Mouse (Mus musculus): ENCODE data around the gene Tmem51. TPM values are rescaled to one million over a fixed set of nuclear protein-coding genes. Genes with fewer than 3 reads are reported as not detected.

Gene Tmem51
- polyA plus RNA-seq, 1 experiment from 2014 or later, result 21.0 TPM

DNA sequence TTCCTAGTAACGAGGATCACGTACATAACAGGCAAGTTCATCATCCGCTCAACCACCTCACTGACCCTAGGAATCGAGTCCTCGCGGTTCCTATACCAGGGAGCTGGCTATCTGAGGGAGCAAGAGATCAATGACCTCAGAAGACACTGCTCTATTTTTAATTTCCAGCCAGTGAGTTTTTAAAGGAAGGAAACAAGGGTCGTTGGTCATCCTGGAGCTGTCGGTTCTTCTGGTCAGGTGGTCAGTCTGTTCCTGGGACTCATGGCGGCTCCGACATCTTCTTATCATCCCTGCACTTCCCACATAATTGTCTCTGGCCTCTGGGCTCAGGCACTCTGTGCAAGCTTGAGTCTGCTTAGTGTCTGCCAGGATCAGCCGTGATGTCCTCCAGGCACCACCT lies 10.3 kb upstream of the Tmem51 start:
- Histone ChIP-seq H3K27ac (peak overlapping the region; percentile 7; the same call in 1 of the 2 replicates), H3K4me1 (peaks cover 23% of the 10 kb centered on the region), H3K27me3 (ENCODE audit: insufficient read depth, poor library complexity, severe bottlenecking) (peaks cover 8% of the 10 kb centered on the region; the same call in 1 of the 2 replicates), H3K4me3 (no peak overlapping the region), H3K36me3 (no peaks in the 10 kb centered on the region), H3K9me3 (no peaks in the 10 kb centered on the region)
- DNase-seq (ENCODE audit: low spot score), result no peak
- WGBS, result 48% methylated on average over 11 of the region's 11 CpGs

- no peak for DNase-seq (ENCODE audit: low spot score)
- Histone ChIP-seq H3K9me3 (no peaks in the 10 kb centered on the region), H3K36me3 (no peaks in the 10 kb centered on the region), H3K27me3 (ENCODE audit: insufficient read depth, poor library complexity, severe bottlenecking) (peaks cover 14% of the 10 kb centered on the region), H3K4me3 (no peak overlapping the region), H3K4me1 (peaks cover 9% of the 10 kb centered on the region), H3K27ac (no peak overlapping the region)
- WGBS, result 66% methylated on average over 2 of the region's 2 CpGs
Measured at GRCm38 (mm10) chr4:142091100-142091499, 7.0 kb upstream of the Tmem51 start.

- peaks cover 26% of the 10 kb centered on the region for H3K27me3 ChIP-seq (ENCODE audit: insufficient read depth, poor library complexity, severe bottlenecking)
- no peaks in the 10 kb centered on the region for H3K36me3 ChIP-seq
- H3K4me1 ChIP-seq, result peaks cover 15% of the 10 kb centered on the region
- 72% methylated on average over 6 of the region's 6 CpGs for WGBS
- DNase-seq (ENCODE audit: low spot score), result no peak
- H3K9me3 ChIP-seq, result no peaks in the 10 kb centered on the region
- no peak overlapping the region for H3K27ac ChIP-seq
- no peak overlapping the region for H3K4me3 ChIP-seq
Measured at GRCm38 (mm10) chr4:142089966-142090365, 5.9 kb upstream of the Tmem51 start.

- WGBS, result 76% methylated on average over 6 of the region's 6 CpGs
- no peaks in the 10 kb centered on the region for H3K9me3 ChIP-seq
- H3K27me3 ChIP-seq (ENCODE audit: insufficient read depth, poor library complexity, severe bottlenecking), result peaks cover 30% of the 10 kb centered on the region
Measured at GRCm38 (mm10) chr4:142088836-142089235, 4.7 kb upstream of the Tmem51 start.

GRCm38 (mm10) chr4:142088409-142088808 lies 4.3 kb upstream of the Tmem51 start:
- Histone ChIP-seq H3K9me3 (no peaks in the 10 kb centered on the region), H3K4me1 (peaks cover 20% of the 10 kb centered on the region), H3K27me3 (ENCODE audit: insufficient read depth, poor library complexity, severe bottlenecking) (peaks cover 30% of the 10 kb centered on the region), H3K4me3 (no peak overlapping the region), H3K27ac (no peak overlapping the region), H3K36me3 (no peaks in the 10 kb centered on the region)
- no peak for DNase-seq (ENCODE audit: low spot score)
- 58% methylated on average over 4 of the region's 4 CpGs for WGBS

More at GRCm38 (mm10) chr4:142088836-142089235, 4.7 kb upstream of the Tmem51 start:
- H3K36me3 ChIP-seq, result no peaks in the 10 kb centered on the region
- H3K27ac ChIP-seq, result no peak overlapping the region
- peaks cover 17% of the 10 kb centered on the region for H3K4me1 ChIP-seq
- no peak for DNase-seq (ENCODE audit: low spot score)
- no peak overlapping the region for H3K4me3 ChIP-seq

DNA sequence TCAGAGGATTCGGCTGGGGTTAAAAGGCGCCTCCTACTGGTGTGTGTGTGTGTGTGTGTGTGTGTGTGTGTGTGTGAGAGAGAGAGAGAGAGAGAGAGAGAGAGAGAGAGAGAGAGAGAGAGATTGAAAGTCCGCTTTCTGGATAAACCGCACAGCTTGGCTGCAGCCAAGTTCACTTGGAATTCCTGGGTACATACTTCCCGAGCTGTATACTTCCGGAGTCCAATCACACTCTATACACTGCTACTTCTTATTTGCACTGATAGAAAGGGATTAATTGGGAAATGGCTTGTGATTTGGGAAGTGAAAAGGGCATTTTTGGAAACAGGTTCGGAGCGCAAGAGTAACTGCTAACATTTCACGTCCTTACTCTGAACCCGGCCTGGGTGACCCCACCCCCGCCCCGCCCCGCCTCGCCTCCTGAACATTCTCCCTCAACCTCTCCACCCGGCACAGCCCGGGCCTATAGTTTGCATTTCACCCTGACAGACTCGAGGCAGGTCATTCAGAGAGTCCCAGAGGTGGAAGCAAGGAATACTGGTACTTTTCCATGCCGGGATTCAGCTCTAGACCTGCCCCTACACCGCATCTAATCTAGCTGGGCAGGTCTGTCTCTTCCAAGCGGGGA lies 946 bp upstream of the Tmem51 start:
- Histone ChIP-seq H3K27ac (peak overlapping the region; percentile 92), H3K27me3 (ENCODE audit: insufficient read depth, poor library complexity, severe bottlenecking) (peaks cover 28% of the 10 kb centered on the region), H3K9me3 (no peaks in the 10 kb centered on the region), H3K36me3 (no peaks in the 10 kb centered on the region), H3K4me3 (peak overlapping the region; percentile 76), H3K4me1 (peaks cover 53% of the 10 kb centered on the region)
- 5% methylated on average over 20 of the region's 20 CpGs for WGBS
- no peak for DNase-seq (ENCODE audit: low spot score)

- Histone ChIP-seq H3K9me3 (no peaks in the 10 kb centered on the region), H3K36me3 (no peaks in the 10 kb centered on the region), H3K27ac (peak overlapping the region; percentile 92), H3K27me3 (ENCODE audit: insufficient read depth, poor library complexity, severe bottlenecking) (peaks cover 22% of the 10 kb centered on the region), H3K4me3 (peak overlapping the region; percentile 76), H3K4me1 (peaks cover 60% of the 10 kb centered on the region)
- DNase-seq (ENCODE audit: low spot score), result peak; percentile 88
- 0% methylated on average over 29 of the region's 29 CpGs for whole genome bisulfite sequencing
Measured at GRCm38 (mm10) chr4:142083762-142084130, 358 bp downstream of the Tmem51 start.

DNA sequence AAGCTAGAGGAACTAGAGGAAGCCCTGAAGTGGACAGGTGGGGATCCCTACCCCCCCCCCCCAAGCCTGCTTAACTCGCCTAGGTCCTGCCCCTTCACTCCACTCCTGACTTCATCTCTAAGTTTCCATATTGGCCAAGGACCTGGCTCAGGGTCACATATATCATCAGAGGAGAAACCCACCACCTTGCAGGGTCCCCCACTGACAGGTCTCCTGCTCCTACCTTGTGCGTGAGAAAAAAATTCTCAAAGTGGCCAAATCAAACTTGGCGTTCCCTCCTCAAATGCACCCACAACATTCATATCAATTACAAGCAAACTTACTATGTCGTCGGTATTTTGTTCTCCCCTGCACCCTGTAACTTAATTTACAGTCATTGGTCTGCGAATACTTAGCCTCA lies 911 bp downstream of the Tmem51 start:
- Histone ChIP-seq H3K4me1 (peaks cover 63% of the 10 kb centered on the region), H3K4me3 (peak overlapping the region; percentile 76), H3K27me3 (ENCODE audit: insufficient read depth, poor library complexity, severe bottlenecking) (peaks cover 22% of the 10 kb centered on the region), H3K9me3 (no peaks in the 10 kb centered on the region), H3K27ac (peak overlapping the region; percentile 92), H3K36me3 (no peaks in the 10 kb centered on the region)
- DNase-seq (ENCODE audit: low spot score), result no peak
- WGBS, result 51% methylated on average over 6 of the region's 6 CpGs

DNA sequence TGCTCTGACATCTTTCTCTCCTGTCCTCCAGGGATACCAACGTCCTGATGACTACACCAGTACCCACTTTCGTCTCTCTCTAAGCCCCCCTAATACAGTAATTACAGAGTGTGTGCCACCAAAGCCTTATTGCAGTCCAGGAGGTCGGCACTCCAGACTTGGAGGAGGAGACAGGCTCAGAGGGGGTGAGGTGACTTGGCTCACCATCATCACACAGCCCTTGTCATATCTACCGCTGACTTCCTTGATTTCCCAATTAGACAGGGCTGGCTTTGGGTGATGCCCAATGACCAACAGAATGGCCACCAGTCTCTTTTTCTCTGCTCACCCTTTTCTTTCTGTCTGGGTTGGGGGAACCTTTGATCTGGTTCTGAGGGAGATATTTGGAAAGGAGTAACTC lies 1.4 kb downstream of the Tmem51 start:
- no peak overlapping the region for H3K27ac ChIP-seq
- no peaks in the 10 kb centered on the region for H3K36me3 ChIP-seq
- H3K4me3 ChIP-seq, result no peak overlapping the region
- H3K27me3 ChIP-seq (ENCODE audit: insufficient read depth, poor library complexity, severe bottlenecking), result peaks cover 22% of the 10 kb centered on the region
- peaks cover 68% of the 10 kb centered on the region for H3K4me1 ChIP-seq
- H3K9me3 ChIP-seq, result no peaks in the 10 kb centered on the region
- 71% methylated on average over 4 of the region's 4 CpGs for WGBS
- DNase-seq (ENCODE audit: low spot score), result no peak

GRCm38 (mm10) chr4:142081631-142082283 lies 2.3 kb downstream of the Tmem51 start:
- no peak for DNase-seq (ENCODE audit: low spot score)
- Histone ChIP-seq H3K27me3 (ENCODE audit: insufficient read depth, poor library complexity, severe bottlenecking) (peaks cover 22% of the 10 kb centered on the region), H3K9me3 (no peaks in the 10 kb centered on the region), H3K36me3 (no peaks in the 10 kb centered on the region), H3K4me1 (peaks cover 75% of the 10 kb centered on the region), H3K4me3 (peak overlapping the region; percentile 20; the same call in 1 of the 2 replicates), H3K27ac (peak overlapping the region; percentile 71)
- WGBS, result 58% methylated on average over 13 of the region's 13 CpGs

DNA sequence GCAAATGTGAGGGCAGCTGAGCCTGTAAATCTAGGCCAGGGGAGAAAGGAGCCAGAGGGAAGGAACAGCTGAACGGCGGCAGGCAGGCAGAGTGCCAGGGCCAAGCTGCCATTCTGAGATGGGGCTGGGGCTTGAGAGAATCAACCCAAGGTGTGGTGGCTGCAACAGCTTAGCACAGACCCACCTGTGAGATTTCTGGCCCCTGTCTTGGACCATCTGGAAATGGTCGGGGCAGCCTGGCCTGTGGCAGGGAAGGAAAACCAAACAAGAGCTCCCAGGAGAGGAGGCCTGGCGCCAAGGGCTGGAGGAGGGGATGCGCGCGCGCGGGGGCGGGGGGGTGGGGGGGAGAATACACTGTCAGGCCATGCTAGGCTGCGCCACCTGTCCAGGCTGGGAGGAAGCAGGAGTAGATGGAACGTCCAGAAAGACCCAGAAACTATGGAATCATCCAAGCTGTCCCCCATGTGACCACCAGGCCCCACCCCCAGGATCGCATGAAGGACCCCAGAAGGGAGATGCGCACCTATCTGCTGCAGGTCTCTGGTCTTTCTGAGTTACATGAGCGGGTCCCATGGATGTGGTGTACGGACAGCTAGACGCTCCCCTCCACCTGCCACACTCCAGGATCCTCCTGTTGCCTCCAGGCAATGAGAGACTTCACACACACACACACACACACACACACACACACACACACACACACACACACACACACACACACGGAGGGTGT lies 3.0 kb downstream of the Tmem51 start:
- H3K4me3 ChIP-seq, result peak overlapping the region; percentile 20; the same call in 1 of the 2 replicates
- no peaks in the 10 kb centered on the region for H3K9me3 ChIP-seq
- 71% methylated on average over 18 of the region's 18 CpGs for WGBS
- no peak for DNase-seq (ENCODE audit: low spot score)
- H3K4me1 ChIP-seq, result peaks cover 75% of the 10 kb centered on the region
- peak overlapping the region; percentile 71 for H3K27ac ChIP-seq
- no peaks in the 10 kb centered on the region for H3K36me3 ChIP-seq
- H3K27me3 ChIP-seq (ENCODE audit: insufficient read depth, poor library complexity, severe bottlenecking), result peaks cover 15% of the 10 kb centered on the region

DNA sequence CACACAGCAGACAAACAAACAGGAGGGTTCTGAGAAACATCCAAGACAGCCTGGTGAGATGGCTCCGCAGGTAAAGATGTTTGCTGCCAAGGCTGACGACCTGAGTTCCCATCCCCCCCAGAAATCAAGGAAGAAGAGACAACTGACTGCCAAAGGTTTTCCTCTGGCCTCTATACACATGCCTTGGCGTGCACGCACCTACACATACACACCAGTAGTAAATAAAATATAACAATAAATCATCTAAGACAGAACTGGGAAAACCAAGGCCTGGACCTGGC lies 3.7 kb downstream of the Tmem51 start:
- H3K27ac ChIP-seq, result peak overlapping the region; percentile 49; the same call in 1 of the 2 replicates
- no peaks in the 10 kb centered on the region for H3K36me3 ChIP-seq
- H3K27me3 ChIP-seq (ENCODE audit: insufficient read depth, poor library complexity, severe bottlenecking), result peaks cover 9% of the 10 kb centered on the region
- 82% methylated on average over 4 of the region's 4 CpGs for WGBS
- no peak overlapping the region for H3K4me3 ChIP-seq
- peaks cover 79% of the 10 kb centered on the region for H3K4me1 ChIP-seq
- DNase-seq (ENCODE audit: low spot score), result no peak
- H3K9me3 ChIP-seq, result no peaks in the 10 kb centered on the region

Data from heart, embryonic 10.5 days (tissue).